In genomic region chr1:153266891-153267290, GRCm38 (mm10) we compare ENCODE assay signal across 10 mouse cellular contexts.
A peak's percentile ranks its signal among the peaks of the same experiment; 100 is the strongest.
DNase-seq lines count a peak whose midpoint lies in the region; ATAC-seq lines count a peak whose summit lies in the region.
"Had no signal": no experiment of that assay in that cellular context is flagged by ENCODE, and none has a peak within 500 bp of the region (broad histone marks: within the 10 kb centered on the region; RNA-seq: fewer than 3 reads in every experiment).

No protein-coding gene starts in this region.

- no peaks in the 10 kb centered on the region for H3K36me3 ChIP-seq in forebrain, embryonic 15.5 days
- no peaks in the 10 kb centered on the region; the same call in 1 of the 2 replicates for H3K36me3 ChIP-seq in forebrain, embryonic 11.5 days (ENCODE audit: control insufficient read depth, insufficient read depth, low read length)
- H3K36me3 ChIP-seq in kidney, embryonic 16.5 days (ENCODE audit: insufficient read depth, low read length): peaks cover 6% of the 10 kb centered on the region; the same call in 1 of the 2 replicates

- H3K27ac ChIP-seq in forebrain, embryonic 15.5 days (replicated peaks): 0 out of 2 replicates have a peak overlapping the region, but pooled peaks have one; percentile 14
- no peak overlapping the region for H3K27ac ChIP-seq in forebrain, embryonic 11.5 days (ENCODE audit: low read depth, low read length)
- peak overlapping the region; percentile 61 for H3K27ac ChIP-seq in kidney, embryonic 16.5 days (ENCODE audit: low read length)
- H3K27ac ChIP-seq: macrophage had no signal

- H3K4me1 ChIP-seq in forebrain, embryonic 15.5 days: peaks cover 23% of the 10 kb centered on the region
- H3K4me1 ChIP-seq in forebrain, embryonic 11.5 days (replicated peaks; ENCODE audit: control insufficient read depth, insufficient read depth, low read length): 0 out of 2 replicates have a peak, but pooled peaks cover 6% of the 10 kb centered on the region
- peaks cover 49% of the 10 kb centered on the region for H3K4me1 ChIP-seq in kidney, embryonic 16.5 days (ENCODE audit: insufficient read depth, low read length)

- H3K4me3 ChIP-seq in forebrain, embryonic 15.5 days: no peak overlapping the region
- H3K4me3 ChIP-seq in forebrain, embryonic 11.5 days (ENCODE audit: low read depth, low read length): no peak overlapping the region
- no peak overlapping the region for H3K4me3 ChIP-seq in kidney, embryonic 16.5 days (ENCODE audit: low read length)

- no peaks in the 10 kb centered on the region for H3K27me3 ChIP-seq in forebrain, embryonic 15.5 days
- no peaks in the 10 kb centered on the region for H3K27me3 ChIP-seq in forebrain, embryonic 11.5 days (ENCODE audit: control insufficient read depth, insufficient read depth, low read length)
- no peaks in the 10 kb centered on the region for H3K27me3 ChIP-seq in kidney, embryonic 16.5 days (ENCODE audit: insufficient read depth, low read length)

- H3K9ac ChIP-seq in forebrain, embryonic 15.5 days (replicated peaks): no peak overlapping the region
- no peak overlapping the region for H3K9ac ChIP-seq in forebrain, embryonic 11.5 days (ENCODE audit: low read length)
- H3K9ac ChIP-seq in kidney, embryonic 16.5 days (replicated peaks; ENCODE audit: low read length): no peak overlapping the region; the same call in 1 of the 2 replicates

- 27% methylated on average over 5 of the region's 5 CpGs for WGBS in forebrain, embryonic 15.5 days
- 58% methylated on average over 5 of the region's 5 CpGs for whole genome bisulfite sequencing in forebrain, embryonic 11.5 days
- WGBS in kidney, embryonic 16.5 days: 26% methylated on average over 5 of the region's 5 CpGs

- H3K9me3 ChIP-seq in forebrain, embryonic 15.5 days: no peaks in the 10 kb centered on the region
- no peaks in the 10 kb centered on the region for H3K9me3 ChIP-seq in forebrain, embryonic 11.5 days (ENCODE audit: control insufficient read depth, low read length)
- H3K9me3 ChIP-seq in kidney, embryonic 16.5 days (ENCODE audit: low read length): no peaks in the 10 kb centered on the region

- DNase-seq in forebrain, embryonic 11.5 days (ENCODE audit: low spot score): no peak
- no peak for DNase-seq in kidney, adult 8-10 months
- peak; percentile 39 for DNase-seq in right cerebral cortex, adult 18-20 months
- DNase-seq in right cerebral cortex, postnatal 4 days: no peak
- DNase-seq in telencephalon, adult 2 months (ENCODE audit: low read depth, low spot score): peak; percentile 55
- no peak for DNase-seq in adrenal gland, adult 18-20 months (ENCODE audit: low spot score in 2 of 2)
- DNase-seq: embryo, embryonic 11 days had no signal

- no peak for ATAC-seq in forebrain, embryonic 15.5 days (replicated peaks)
- ATAC-seq in forebrain, embryonic 11.5 days (replicated peaks; ENCODE audit: low FRiP score): no peak
- no peak for ATAC-seq in kidney, embryonic 16.5 days (ENCODE audit: low FRiP score, low TSS enrichment)

- no peak overlapping the region for H3K4me2 ChIP-seq in forebrain, embryonic 15.5 days (replicated peaks)
- no peak overlapping the region for H3K4me2 ChIP-seq in forebrain, embryonic 11.5 days (ENCODE audit: low read depth, low read length, severe bottlenecking)
- H3K4me2 ChIP-seq in kidney, embryonic 16.5 days (replicated peaks; ENCODE audit: low read depth, low read length): 0 out of 2 replicates have a peak overlapping the region, but pooled peaks have one; percentile 5

Comparison
In these comparisons a context has a peak if more than half of its experiments do, and no peak if none do; other contexts are left out.
1. DNase-seq: peak in right cerebral cortex, adult 18-20 months (single experiment) and telencephalon, adult 2 months (single experiment); none in forebrain, embryonic 11.5 days (single experiment), kidney, adult 8-10 months (0 of 2), right cerebral cortex, postnatal 4 days (single experiment) and adrenal gland, adult 18-20 months (0 of 2).